Mouse (Mus musculus) gastrocnemius, adult 18-20 months (tissue): ENCODE measurements around the gene Slc36a1. TPM values are rescaled to one million over a fixed set of nuclear protein-coding genes. Genes with fewer than 3 reads are reported as not detected.

Experiments
- DNase-seq: peaks from one replicate; pipeline ENCODE4 v3.0.0; 2021; ENCODE audit warnings: low spot score
- total RNA-seq, 2 experiments: library from RNA; stranded (reverse); gene quantifications; 2 replicates each; pipeline ENCODE4 v1.2.3; 2021

Gene Slc36a1
- total RNA-seq, 2 experiments from 2014 or later, result 5.3 to 6.4 TPM

DNA sequence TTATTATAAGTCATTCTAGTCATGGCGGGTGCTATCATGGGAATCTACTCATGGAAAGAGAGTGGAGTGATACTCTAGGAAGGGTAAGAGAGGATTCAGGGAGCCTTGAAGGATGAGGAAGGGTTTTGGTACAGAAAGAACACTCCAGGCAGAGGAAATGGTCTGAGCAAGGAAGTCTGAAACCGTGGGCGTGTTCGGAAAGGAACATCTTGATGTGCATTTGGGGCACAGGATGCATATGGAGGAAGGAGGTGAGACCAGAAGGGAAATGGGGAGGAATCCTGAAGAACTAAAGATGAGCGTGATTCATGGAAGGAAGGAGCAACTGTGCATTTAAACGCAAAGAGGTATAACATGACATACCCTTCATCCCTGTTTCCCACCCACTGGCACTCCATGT lies 64.4 kb downstream of the Slc36a1 start:
- no peak for DNase-seq

- DNase-seq, result peak; percentile 34
Observed at GRCm38 (mm10) chr11:55274756-55275155, 70.6 kb downstream of the Slc36a1 start.

Other genes starting within 250 kb of the Slc36a1 start
- 10 to 100 TPM; 35.9 to 36.3 TPM for gene Tnip1, start 241.4 kb upstream of the Slc36a1 start, total RNA-seq
- 100 to 1,000 TPM; 169 to 174 TPM for gene Anxa6, start 170.9 kb upstream of the Slc36a1 start, total RNA-seq
- 1 to 10 TPM; 3.0 to 3.3 TPM for gene Ccdc69, start 126.2 kb upstream of the Slc36a1 start, total RNA-seq
- 1 to 10 TPM; 8.2 TPM for gene Gm2a, start 106.2 kb upstream of the Slc36a1 start, total RNA-seq
- gene Slc36a3, start 52.6 kb upstream of the Slc36a1 start, total RNA-seq, result not detected
- gene Slc36a2, start 19.3 kb upstream of the Slc36a1 start, total RNA-seq, result 1 to 10 TPM in 1 of 2 experiments, under 1 TPM in 1; 0.66 to 1.4 TPM
- under 1 TPM; 0.02 to 0.05 TPM for gene Fat2, start 132.2 kb downstream of the Slc36a1 start, total RNA-seq
- gene Sparc, start 218.8 kb downstream of the Slc36a1 start, total RNA-seq, result 100 to 1,000 TPM; 141 to 200 TPM